Mouse (Mus musculus) hindbrain, embryonic 13.5 days (tissue): ENCODE data around the gene Mpzl2. TPM values are rescaled to one million over a fixed set of nuclear protein-coding genes. Genes with fewer than 3 reads are reported as not detected.

Experiments
- ATAC-seq: fragments of 200-750 bp; cut with Nextera tagmentation; 2 replicates; pipeline ENCODE4 v1.8.0; 2017; ENCODE audit warnings: moderate TSS enrichment; ENCODE audit not compliant: low FRiP score
- H3K27ac ChIP-seq: fragments of 300-500 bp; sonication (generic); 2 replicates; pipeline ENCODE4 v1.5.1; 2015; ENCODE audit warnings: inconsistent platforms, mild to moderate bottlenecking, moderate library complexity
- H3K27me3 ChIP-seq: fragments of 300-500 bp; sonication (generic); 2 replicates; pipeline ENCODE4 v1.6.1; 2015; ENCODE audit warnings: mild to moderate bottlenecking, inconsistent platforms
- H3K36me3 ChIP-seq: fragments of 300-500 bp; sonication (generic); 2 replicates; pipeline ENCODE4 v1.6.1; 2015; ENCODE audit warnings: mild to moderate bottlenecking, inconsistent platforms
- H3K4me1 ChIP-seq: fragments of 300-500 bp; sonication (generic); replicated peaks from 2 replicates; pipeline ENCODE4 v1.6.1; 2015; ENCODE audit warnings: inconsistent platforms
- H3K4me2 ChIP-seq: fragments of 300-500 bp; sonication (generic); 2 replicates; pipeline ENCODE4 v1.6.1; 2015; ENCODE audit warnings: inconsistent platforms, mild to moderate bottlenecking, moderate library complexity
- H3K4me3 ChIP-seq: fragments of 300-500 bp; sonication (generic); 2 replicates; pipeline ENCODE4 v1.5.1; 2015; ENCODE audit warnings: mild to moderate bottlenecking, inconsistent platforms
- H3K9ac ChIP-seq: fragments of 300-500 bp; sonication (generic); 2 replicates; pipeline ENCODE4 v1.6.1; 2015; ENCODE audit warnings: mild to moderate bottlenecking, inconsistent platforms
- H3K9me3 ChIP-seq: fragments of 300-500 bp; sonication (generic); 2 replicates; pipeline ENCODE4 v1.6.1; 2016; ENCODE audit warnings: inconsistent platforms
- WGBS: fragments of 180-500 bp; shearing (Covaris S2); methylation state at CpG from one replicate; pipeline ENCODE4 v1.1.7; 2015; 5-methylcytosine and 5-hydroxymethylcytosine counted together
- polyA plus RNA-seq: library from polyadenylated mRNA; unstranded; fragments of >200 nt; fragmentation: Nextera tagmentation; extraction: Ambion mirVana; gene quantifications from 2 replicates; pipeline ENCODE4 v1.2.1, GENCODE M21; 2015

Mpzl2 gene
- polyA plus RNA-seq, 1 experiment from 2014 or later: 0.35 TPM

GRCm38 (mm10) chr9:45095149-45095937 is 55.7 kb downstream of the Mpzl2 start:
- WGBS: 83% methylated on average over 6 of the region's 6 CpGs
- no peaks in the 10 kb centered on the region for H3K9me3 ChIP-seq
- H3K27me3 ChIP-seq: 0 out of 2 replicates have a peak, but pooled peaks cover 11% of the 10 kb centered on the region
- H3K4me3 ChIP-seq: no peak overlapping the region
- H3K4me2 ChIP-seq: no peak overlapping the region
- H3K4me1 ChIP-seq: no peaks in the 10 kb centered on the region
- no peaks in the 10 kb centered on the region for H3K36me3 ChIP-seq
- no peak overlapping the region for H3K9ac ChIP-seq
- ATAC-seq: no peak
- H3K27ac ChIP-seq: no peak overlapping the region

GRCm38 (mm10) chr9:45097877-45098276 is 58.3 kb downstream of the Mpzl2 start:
- H3K4me1 ChIP-seq: no peaks in the 10 kb centered on the region
- no peak overlapping the region for H3K4me3 ChIP-seq
- H3K9me3 ChIP-seq: no peaks in the 10 kb centered on the region
- WGBS: 81% methylated on average over 5 of the region's 5 CpGs
- ATAC-seq: no peak
- H3K4me2 ChIP-seq: no peak overlapping the region
- no peaks in the 10 kb centered on the region for H3K36me3 ChIP-seq
- H3K9ac ChIP-seq: no peak overlapping the region
- 0 out of 2 replicates have a peak, but pooled peaks cover 6% of the 10 kb centered on the region for H3K27me3 ChIP-seq
- H3K27ac ChIP-seq: no peak overlapping the region

GRCm38 (mm10) chr9:45098426-45098825 is 58.8 kb downstream of the Mpzl2 start:
- no peak overlapping the region for H3K4me2 ChIP-seq
- WGBS: 64% methylated on average over 3 of the region's 3 CpGs
- H3K4me3 ChIP-seq: no peak overlapping the region

GRCm38 (mm10) chr9:45102528-45102927 is 62.9 kb downstream of the Mpzl2 start:
- WGBS: 95% methylated on average over 1 of the region's 1 CpGs
- H3K4me2 ChIP-seq: no peak overlapping the region
- H3K9me3 ChIP-seq: no peaks in the 10 kb centered on the region
- no peak overlapping the region for H3K9ac ChIP-seq
- no peak for ATAC-seq
- no peak overlapping the region for H3K27ac ChIP-seq
- H3K36me3 ChIP-seq: no peaks in the 10 kb centered on the region
- no peaks in the 10 kb centered on the region for H3K4me1 ChIP-seq
- no peaks in the 10 kb centered on the region for H3K27me3 ChIP-seq
- no peak overlapping the region for H3K4me3 ChIP-seq

More at GRCm38 (mm10) chr9:45098426-45098825, 58.8 kb downstream of the Mpzl2 start:
- Histone ChIP-seq H3K36me3 (no peaks in the 10 kb centered on the region), H3K9ac (no peak overlapping the region), H3K9me3 (no peaks in the 10 kb centered on the region), H3K4me1 (no peaks in the 10 kb centered on the region), H3K27ac (no peak overlapping the region), H3K27me3 (0 out of 2 replicates have a peak, but pooled peaks cover 6% of the 10 kb centered on the region)
- ATAC-seq: no peak

GRCm38 (mm10) chr9:45103211-45103979 is 63.8 kb downstream of the Mpzl2 start:
- 73% methylated on average over 11 of the region's 11 CpGs for WGBS
- H3K4me3 ChIP-seq: no peak overlapping the region
- H3K36me3 ChIP-seq: no peaks in the 10 kb centered on the region
- H3K9me3 ChIP-seq: no peaks in the 10 kb centered on the region
- no peak for ATAC-seq
- H3K27ac ChIP-seq: no peak overlapping the region
- H3K9ac ChIP-seq: no peak overlapping the region
- no peaks in the 10 kb centered on the region for H3K4me1 ChIP-seq
- no peaks in the 10 kb centered on the region for H3K27me3 ChIP-seq
- H3K4me2 ChIP-seq: no peak overlapping the region

Other genes starting within 250 kb of the Mpzl2 start
- 10.9 and 12.7 TPM in 2 replicates for gene Tmem25, start 240.5 kb upstream of the Mpzl2 start, polyA plus RNA-seq
- gene Ttc36, start 236.7 kb upstream of the Mpzl2 start, polyA plus RNA-seq: 0.55 TPM in 1 of 2 replicates, not detected in the other
- gene Kmt2a, start 158.5 kb upstream of the Mpzl2 start, polyA plus RNA-seq: 15.8 and 20.6 TPM in 2 replicates
- gene Atp5l, start 119.1 kb upstream of the Mpzl2 start, polyA plus RNA-seq: 795 and 863 TPM in 2 replicates
- gene Ube4a, start 74.2 kb upstream of the Mpzl2 start, polyA plus RNA-seq: 35.6 and 37.7 TPM in 2 replicates
- gene Cd3g, start 59.4 kb upstream of the Mpzl2 start, polyA plus RNA-seq: not detected in 2 replicates
- not detected in 2 replicates for gene Cd3d, start 58.0 kb upstream of the Mpzl2 start, polyA plus RNA-seq
- gene Cd3e, start 30.2 kb upstream of the Mpzl2 start, polyA plus RNA-seq: not detected in 2 replicates
- 1.2 and 1.9 TPM in 2 replicates for gene Mpzl3, start 15.4 kb downstream of the Mpzl2 start, polyA plus RNA-seq
- 0.12 and 0.26 TPM in 2 replicates for gene Jaml, start 39.4 kb downstream of the Mpzl2 start, polyA plus RNA-seq
- 7.6 and 8.0 TPM in 2 replicates for gene Scn2b, start 78.0 kb downstream of the Mpzl2 start, polyA plus RNA-seq
- gene Scn4b, start 98.6 kb downstream of the Mpzl2 start, polyA plus RNA-seq: 0.18 and 0.27 TPM in 2 replicates
- 0.09 TPM in 1 of 2 replicates, not detected in the other for gene BC049352, start 142.2 kb downstream of the Mpzl2 start, polyA plus RNA-seq
- gene Tmprss4, start 164.3 kb downstream of the Mpzl2 start, polyA plus RNA-seq: not detected in 2 replicates
- 0.84 and 0.95 TPM in 2 replicates for gene Il10ra, start 229.3 kb downstream of the Mpzl2 start, polyA plus RNA-seq